Mouse (Mus musculus): ENCODE data around the gene Mesp1.

Gene Mesp1

DNA sequence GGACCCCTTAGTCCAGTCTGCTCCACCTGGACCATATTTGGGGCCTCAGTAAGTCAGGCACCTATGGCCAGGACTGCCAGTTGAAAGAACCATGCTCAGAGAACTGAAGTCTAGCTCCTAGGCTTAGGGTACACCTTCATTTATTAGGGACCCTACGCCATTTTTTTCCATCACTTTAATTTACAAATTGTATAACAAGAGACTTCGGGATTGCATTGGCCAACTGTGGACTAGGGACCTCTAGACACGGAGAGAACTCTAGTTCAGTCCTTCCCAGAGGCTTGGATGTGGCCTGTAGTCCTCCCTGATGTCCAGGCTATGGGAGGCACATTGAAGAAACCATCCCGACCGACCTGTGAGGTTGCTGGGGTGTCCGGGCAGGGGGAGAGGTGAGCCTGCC lies at the start of gene Mesp1:
Gene Mesp1, minus strand, starts transcription at position 101 of the 400 bp plus-strand sequence.
- DNase-seq (ENCODE audit: low spot score) = no peak

DNA sequence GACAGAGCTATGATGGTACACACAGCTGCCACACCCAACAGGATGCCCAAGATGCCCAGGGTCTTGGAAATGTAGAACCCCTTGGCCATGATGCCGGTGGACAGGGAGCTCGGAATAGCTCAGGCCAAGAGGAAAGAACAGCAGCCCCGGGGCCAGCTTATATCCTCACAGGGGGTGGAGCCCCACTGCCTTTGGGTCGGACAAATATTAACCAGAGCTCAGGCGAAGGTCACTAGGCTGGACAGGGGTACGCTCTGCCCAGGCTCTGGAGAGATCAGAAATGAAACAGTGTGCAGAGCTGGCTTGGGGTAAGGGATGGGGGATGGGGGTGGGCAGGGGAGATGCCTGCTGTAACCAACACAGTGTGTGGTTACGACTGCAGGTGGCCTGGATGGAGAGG lies 48.6 kb upstream of the Mesp1 start:
- DNase-seq (ENCODE audit: low spot score) = no peak

DNA sequence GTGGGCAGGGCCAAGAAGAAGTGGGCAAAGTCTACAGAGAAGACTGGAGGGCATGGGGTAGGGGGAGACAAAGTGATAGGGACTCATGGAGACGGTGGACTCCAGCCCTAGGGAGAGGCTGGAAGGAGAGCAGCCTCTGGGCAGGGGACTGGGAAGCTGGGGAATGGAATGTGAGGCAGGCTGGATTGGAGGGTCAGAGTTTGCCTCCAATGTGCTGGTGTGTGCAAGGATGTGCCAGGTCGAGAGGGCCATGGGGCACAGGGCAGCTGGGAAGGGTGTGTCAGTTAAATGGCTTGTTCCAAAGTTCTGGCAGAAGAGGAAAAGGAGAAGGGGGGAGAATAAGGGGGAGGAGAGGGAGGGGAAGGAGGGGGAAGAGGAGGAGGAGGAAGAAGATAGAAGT lies 43.7 kb upstream of the Mesp1 start:
- DNase-seq (ENCODE audit: low spot score) = no peak

DNA sequence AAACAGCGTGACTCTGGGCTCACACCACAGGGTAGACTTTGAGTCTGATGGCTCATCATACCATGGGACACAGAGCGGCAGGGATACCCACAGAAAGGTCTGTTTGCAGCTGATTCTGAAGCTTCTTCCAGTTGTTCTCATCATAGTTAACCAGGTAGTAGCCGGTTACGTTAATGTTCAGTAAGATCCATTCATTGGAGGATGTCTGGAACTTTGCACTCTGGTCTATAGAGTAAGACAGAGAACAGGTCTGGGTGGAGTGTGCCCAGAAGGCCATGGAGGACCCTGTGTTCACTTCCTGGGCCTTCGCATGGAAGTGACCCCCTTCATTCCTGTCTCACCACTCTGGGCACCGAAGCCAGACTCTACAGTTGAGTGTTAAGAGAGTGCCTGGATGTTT lies 41.6 kb upstream of the Mesp1 start:
- DNase-seq (ENCODE audit: low spot score) = no peak

DNA sequence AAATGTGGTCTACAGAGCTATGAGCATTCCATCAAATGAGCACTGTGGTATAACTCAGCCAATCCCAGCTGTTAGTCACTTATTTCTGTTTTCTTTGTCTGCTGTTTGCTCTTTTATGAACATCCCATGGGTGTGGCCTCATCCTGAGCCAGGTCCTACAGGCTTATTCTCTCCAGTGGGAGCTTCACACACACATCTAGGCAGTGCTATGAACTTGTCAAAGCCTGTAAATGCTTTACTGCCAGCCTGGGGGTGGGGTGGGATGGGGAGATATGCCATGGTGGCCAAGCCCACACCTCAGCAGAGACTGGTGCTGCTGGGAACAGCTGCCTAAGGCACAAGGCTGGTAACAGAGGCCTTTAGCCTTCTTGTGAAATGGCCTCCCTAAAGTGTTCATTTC lies 39.4 kb upstream of the Mesp1 start:
- no peak for DNase-seq (ENCODE audit: low spot score)

DNA sequence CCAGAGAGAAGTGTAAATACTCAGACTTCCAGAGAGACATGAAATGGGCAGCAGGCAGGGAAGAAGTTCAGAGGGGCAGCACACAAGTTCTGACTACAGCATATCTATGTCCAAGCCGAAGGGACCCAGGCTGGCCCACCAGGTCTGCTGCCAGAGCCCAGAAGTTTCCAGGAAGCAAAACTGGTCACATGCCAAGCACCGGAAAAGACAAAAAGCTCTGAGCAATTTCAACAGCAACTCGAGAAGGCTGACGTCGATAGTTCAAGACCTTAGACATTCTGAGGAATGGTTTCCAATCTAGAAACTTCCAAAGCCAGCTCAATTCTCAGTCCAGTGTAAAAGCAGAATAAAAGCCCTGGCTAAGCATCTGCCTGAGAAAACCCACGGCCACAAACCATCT lies 38.0 kb upstream of the Mesp1 start:
- DNase-seq (ENCODE audit: low spot score) = no peak

DNA sequence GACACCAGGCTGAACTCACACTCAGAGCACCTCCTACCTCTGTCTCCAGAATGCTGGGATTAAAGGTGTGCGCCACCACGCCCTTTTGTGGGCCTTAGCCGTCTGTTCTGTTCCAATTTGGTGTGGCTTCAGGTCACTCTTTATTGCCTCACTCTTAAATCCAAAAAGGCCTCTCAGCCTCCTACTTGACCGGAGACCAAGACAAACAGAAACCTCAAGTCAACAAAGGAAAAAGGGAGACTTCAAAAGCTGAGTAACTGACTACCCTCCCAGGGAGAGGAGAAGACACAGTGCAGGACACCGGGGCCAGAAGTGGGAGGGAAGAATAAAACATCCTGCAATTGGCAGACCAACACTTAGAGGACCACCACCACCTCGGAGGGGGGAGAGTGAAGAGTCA lies 37.6 kb upstream of the Mesp1 start:
- DNase-seq (ENCODE audit: low spot score) = no peak

DNA sequence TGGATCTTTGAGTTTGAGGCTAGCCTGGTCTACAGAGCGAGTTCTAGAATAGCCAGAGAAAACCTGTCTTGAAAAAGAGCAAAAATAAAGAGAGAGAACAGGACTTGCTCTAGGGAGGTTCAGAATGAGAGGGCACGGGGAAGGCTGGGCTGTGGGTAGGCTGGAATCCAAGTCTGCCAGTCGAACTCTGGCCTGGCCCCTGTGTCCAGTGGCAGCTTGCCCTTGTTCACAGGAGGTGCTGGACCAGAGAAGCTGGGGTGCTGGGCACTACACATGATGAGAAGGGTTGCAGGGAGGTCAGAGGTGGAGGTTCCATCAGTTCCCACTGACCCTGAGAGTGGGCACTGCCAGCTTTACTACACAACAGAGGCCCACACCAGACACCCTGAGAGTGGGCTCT lies 34.8 kb upstream of the Mesp1 start:
- no peak for DNase-seq (ENCODE audit: low spot score)

DNA sequence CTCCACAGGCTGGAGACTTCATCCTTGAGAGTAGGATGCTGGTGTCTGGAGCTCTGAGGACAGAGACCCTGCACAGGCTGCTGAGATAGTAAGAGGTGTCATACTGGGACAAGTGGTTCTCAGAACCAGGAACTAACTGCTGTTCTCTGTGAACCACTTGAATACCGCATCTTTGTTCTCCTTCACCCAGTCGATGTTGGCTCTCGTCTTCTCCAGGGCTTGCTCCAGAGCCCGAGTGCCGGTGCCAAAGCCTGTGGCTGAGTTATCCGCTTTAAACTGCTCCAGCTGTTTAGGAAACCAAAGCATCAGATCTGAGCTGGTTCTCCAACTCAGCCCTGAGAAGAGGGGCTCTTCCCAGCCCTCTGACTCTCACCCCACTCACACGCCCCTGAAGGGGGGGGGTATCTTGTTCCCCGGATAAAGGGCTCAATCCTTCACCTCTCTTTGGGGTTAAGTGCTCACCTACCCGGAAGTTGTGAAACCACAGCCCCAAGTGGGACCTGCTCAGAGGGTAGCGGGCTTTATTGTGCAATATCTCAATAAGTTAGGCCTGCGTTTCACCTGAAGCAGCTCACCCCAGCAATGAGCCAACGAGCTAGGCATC lies 28.6 kb upstream of the Mesp1 start:
- DNase-seq (ENCODE audit: low spot score) = no peak

DNA sequence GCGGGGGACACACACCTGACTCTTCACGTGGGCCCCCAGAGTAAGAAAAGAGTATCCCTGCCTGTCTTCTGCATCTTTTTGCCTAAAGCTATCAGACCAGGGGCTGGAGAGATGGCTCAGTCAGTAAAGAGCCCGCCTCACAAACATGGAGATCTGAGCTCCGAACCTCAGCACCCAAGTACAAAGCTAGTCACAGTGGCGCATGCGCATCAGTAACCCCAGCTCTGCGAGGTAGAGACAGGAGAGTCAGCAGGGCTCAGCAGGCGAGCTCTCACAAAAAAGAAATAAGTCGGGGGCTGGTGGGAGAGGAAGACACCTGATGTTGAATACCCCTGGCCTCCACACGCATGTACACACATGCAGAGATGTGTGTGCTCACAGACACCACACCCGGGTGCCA lies 26.4 kb upstream of the Mesp1 start:
- no peak for DNase-seq (ENCODE audit: low spot score)

DNA sequence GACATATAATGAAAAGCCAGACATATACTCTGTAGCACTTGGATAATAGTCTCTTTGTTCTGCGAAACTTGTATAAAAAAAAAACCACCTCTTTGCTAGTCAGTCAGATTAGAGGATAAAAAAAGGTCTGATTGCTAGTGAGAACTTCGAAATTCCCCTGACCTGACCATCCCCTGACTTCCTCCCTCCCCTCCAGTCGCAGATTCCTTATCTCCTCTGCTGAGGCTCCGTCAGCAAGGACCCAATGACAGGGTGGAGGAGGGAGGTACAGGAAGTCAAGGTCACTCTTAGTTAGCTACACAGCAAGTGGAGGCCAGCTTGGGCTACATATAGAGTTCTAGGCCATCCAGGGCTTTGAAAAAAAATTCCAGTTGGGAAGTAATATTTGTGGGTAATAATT lies 25.9 kb upstream of the Mesp1 start:
- no peak for DNase-seq (ENCODE audit: low spot score)

DNA sequence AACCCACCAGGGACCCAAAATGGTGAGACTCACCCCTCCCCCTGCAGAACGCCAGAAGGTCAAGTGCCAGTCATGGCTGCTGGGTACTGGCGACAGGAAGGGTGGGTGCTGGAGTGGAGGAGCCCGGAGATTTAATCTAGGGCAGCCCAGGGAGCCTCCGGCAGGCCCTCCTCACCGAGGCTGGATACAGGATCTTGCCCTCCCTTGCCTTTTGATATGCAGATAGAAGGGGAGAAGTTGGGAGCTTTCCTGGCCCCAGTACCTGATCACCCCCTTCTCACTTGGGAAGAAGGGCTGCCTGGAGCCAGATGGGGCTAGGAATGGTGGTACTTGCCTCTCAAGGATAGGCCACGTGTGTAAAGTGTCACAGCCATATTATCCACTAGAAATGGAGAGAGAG lies 24.7 kb upstream of the Mesp1 start:
- DNase-seq (ENCODE audit: low spot score) = no peak

DNA sequence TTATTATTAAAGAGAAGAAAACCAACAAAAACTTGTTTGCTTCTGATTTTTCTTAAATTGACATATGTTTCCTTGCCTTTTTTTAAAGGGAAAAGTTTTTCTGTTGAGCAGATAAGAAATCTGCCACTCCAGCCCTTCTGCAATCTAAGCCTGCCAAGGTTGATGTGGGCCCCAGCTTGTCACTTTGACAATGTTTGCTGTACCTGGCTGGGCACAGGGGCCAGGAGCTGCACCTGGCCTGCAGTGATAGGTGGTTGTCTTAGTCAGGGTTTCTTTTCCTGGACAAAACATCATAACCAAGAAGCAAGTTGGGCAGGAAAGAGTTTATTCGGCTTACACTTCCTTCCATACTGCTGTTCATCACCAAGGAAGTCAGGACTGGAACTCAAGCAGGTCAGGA lies 19.8 kb upstream of the Mesp1 start:
- no peak for DNase-seq (ENCODE audit: low spot score)

DNA sequence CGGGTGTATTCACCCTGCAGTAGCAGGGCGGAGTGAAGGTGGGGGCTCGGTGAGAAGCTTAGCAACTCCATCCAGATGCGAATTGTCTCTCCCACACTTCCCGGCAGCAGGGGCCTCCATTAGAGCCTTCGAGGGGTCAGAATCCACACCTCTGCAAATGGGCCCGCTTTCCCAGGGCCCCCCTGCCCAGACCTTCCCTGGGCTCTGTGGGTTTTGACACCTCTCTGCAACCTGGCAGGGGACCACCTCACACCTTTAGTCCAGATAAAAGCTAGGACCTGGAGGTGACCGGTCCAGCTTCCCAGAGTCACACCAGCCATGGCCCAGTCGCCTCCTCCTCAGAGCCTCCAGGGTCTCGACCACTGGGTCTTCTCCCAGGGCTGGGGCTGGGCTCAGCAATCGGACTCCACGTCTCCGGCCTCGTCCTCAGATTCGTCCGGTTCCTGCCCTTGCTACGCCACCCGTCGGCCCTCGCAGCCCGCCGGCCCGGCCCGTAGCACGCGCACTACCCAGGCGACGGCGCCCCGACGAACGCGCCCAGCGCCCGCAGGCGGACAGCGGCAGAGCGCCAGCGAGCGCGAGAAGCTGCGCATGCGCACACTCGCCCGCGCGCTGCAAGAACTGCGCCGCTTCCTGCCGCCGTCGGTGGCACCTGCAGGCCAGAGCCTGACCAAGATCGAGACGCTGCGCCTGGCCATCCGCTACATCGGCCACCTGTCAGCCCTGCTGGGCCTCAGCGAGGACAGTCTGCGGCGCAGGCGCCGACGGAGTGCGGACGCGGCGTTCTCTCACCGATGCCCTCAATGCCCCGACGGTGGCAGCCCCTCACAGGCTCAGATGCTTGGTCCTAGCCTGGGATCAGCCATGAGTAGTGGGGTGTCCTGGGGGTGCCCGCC lies 17.3 kb upstream of the Mesp1 start, which contains the start of gene Mesp2:
Gene Mesp2, plus strand, starts transcription at position 117 of the 896 bp plus-strand sequence.
- DNase-seq (ENCODE audit: low spot score) = peak; percentile 52

DNA sequence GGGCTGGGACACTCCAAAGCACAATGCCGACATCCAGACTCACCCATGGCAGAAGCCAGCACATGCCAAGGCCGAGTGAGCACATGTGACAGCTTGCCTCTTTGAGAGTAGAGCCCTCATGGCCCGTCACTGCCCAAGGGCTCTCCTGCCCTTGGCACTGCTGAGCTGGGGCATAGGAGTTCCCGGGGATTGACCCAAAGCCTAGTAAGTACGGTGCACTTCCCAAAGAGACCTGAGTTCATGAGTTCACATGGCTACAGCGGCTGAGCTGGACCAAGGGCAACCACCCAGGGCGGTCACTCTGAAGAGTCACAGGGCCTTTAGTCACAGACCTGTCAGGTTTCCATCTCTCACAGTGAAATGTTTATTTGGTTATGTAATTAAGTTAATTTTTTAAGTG lies 15.0 kb upstream of the Mesp1 start:
- DNase-seq (ENCODE audit: low spot score) = no peak

DNA sequence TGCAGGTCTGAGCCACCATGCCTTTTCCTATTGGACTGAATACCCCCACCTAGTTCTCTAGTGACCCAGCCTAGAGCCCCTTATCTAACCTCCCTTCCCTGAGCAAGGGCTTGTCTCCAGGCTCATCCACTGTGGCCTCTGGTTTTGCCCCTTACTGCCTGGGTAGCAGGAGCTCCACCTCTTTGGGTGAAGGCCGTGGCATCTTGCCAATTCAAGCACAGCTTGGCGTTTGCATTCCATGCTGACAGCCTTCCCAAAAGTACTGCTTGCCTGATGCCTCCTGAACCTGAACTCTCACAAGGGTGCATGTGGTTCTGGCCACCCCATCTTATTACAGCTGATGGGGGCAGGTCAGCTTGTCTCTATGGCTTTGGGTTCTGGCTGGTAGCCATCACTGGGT lies 10.3 kb upstream of the Mesp1 start:
- peak; percentile 53 for DNase-seq (ENCODE audit: low spot score)

DNA sequence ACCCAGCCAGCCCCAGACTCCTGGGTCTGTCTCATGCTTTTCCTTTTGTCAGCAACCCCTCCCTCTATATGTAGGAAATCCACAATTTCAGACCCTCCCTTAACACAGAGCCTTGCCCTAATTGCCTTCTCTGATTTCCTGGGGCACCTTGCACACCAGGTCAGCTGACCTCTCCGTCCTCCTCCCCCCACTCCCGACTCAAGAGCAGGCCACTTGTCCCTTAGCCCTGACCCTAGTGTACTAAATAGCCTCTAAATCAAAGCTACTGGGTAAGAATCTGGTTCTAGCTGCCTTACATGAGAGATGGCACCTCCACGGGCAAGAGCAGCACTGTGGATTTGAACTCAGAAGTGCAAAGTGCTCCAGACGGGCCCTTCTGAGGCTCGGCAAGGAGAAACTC lies 8.4 kb upstream of the Mesp1 start:
- DNase-seq (ENCODE audit: low spot score) = no peak

DNA sequence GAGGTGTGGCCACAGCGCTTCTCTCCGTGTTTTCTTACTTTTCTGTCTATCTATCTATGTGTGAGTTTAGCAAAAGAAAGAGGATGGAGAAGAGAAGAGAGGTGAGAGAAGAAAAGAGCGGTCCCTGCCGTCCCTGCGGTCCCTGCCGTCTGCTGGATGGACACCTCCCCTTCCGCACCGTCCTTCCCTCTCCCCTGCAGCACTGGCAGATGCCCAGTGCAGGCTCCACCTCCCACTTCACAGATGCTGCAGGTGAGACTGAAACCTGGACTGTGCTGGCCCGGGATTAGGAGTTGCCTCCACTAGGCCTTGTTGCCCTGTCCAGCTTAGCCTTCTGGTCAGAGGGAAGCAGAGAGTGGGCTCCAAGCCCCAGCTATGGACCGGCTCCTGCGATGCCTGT lies 7.8 kb upstream of the Mesp1 start:
- no peak for DNase-seq (ENCODE audit: low spot score)

DNA sequence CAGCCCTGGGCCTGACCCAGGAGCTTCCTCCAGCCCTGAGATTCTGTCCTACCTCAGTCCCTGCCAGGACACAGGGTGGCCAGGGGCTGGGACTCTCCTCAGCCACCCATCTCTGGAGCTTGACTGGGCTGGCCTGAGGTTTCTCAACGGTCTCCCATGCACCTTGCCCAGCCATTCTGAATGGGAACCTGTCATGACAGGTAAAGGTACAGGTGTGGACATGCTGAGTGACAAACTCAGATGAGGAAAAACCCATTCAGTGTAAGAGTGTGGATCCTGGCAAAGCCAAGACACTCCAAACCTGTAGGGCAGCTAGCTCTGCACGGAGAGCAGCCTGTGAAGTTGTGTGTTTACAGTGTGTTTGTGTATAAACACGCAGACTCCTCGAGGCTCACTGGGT lies 6.7 kb upstream of the Mesp1 start:
- DNase-seq (ENCODE audit: low spot score) = no peak

DNA sequence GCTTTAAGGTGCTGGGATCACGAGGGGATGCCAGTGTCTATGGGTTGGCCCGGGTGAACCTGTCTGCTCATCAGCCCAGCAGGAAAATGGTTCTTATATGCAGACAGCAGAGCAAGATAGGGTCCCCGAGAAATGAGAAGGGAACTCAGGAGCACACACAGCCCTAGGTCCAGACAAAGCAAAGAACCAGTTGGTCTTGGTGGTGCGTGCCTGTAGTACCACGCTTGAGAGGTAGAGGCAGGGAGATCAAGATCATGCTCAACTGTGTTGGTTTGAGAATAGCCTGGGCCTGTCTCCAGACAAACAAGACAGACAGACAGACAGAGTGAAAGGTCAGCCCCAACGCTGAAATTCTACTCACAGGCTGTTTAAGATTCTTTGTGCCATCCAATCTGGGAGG lies 5.9 kb upstream of the Mesp1 start:
- no peak for DNase-seq (ENCODE audit: low spot score)

DNA sequence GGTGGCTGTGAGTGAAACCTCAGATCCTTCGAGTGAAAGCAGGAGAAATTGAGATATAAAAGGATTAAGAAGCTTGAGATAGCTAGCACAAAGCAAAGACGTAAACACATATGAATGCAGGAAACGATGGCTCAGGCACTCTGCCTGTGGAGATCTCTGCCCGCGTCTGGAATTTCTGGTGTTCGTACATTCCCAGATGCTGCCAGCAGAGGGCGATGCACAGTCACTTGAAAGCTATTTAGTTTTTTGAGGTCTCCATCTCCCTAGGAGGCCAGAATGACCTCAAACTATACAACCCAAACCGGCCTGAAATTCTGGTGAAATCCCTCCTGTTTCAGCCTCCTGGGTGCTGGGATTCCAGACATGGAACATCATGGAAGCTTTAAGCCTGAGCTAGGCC lies 5.5 kb upstream of the Mesp1 start:
- peak; percentile 51 for DNase-seq (ENCODE audit: low spot score)

DNA sequence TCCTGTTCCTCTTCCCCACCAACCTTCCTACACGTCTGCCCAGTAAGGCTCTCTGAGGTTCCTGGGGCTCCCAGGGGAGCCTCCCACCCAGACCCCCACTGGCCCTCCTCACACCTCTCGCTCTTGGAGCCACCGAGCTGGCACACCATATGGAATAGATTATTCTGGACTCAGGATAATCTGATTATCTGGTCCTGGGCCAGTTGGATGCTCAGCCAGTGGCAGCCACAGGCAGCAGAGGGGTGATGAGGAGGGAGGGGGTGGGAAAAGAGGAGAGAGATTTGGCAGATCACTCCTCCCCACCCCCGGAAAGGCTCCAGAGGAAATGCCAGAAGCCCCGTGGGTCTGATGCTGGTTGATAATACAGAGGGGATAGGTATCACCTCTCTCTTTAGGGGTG lies 5.0 kb upstream of the Mesp1 start:
- DNase-seq (ENCODE audit: low spot score) = no peak

DNA sequence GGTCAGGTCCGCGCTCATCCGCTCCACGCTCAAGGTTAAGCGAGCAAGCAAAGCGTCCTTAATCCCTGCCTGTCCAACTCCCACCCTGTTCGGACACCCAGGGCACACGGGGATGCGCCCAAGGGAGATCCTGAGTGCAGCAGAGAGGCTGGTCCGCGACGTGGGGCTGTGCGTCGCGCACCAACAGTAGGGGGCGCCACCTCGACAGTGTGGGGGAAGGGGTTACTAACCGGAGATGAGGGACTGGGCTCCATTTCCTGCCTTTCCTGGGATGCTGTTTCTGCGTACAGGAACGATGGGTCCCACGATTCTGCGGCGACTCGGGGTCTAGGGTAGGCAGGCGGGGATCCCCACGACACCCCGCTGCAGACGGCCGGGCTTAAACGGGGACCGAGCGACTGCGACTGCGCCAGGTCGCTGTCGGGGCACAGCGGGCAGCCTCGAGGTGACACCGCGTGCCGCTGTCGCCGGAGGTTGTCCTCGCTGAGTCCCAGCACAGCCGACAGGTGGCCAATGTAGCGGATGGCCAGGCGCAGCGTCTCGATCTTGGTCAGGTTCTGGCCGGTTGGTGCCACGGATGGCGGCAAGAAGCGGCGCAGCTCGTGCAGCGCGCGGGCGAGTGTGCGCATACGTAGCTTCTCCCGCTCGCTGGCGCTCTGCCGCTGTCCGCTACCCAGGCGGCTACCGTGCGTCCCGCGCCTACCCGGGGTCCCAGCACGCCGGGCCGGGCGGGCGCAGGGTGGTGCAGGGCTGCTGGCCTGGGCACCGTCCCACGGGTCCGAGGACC lies 760 bp downstream of the Mesp1 start:
- DNase-seq (ENCODE audit: low spot score) = no peak
